Mouse (Mus musculus): ENCODE measurements around the gene Plb1.

GRCm38 (mm10) chr5:32182885-32183629 is 49.5 kb upstream of the Plb1 start:
- TF ChIP-seq CTCF (IDR thresholded peaks at IDR 0.05; ENCODE audit: low read depth, low read length) (no peak), POLR2A (IDR thresholded peaks at IDR 0.05; ENCODE audit: borderline replicate concordance, low read depth, low read length) (no peak)
